Mouse (Mus musculus) gastrocnemius, adult 8-10 months (tissue): ENCODE measurements around the gene Cryba4. TPM values are rescaled to one million over a fixed set of nuclear protein-coding genes. Genes with fewer than 3 reads are reported as not detected.

Experiments used
- DNase-seq, 2 experiments: peaks; one replicate each; pipeline ENCODE4 v3.0.0; 2022; ENCODE audit warnings: low spot score in 2 of 2
- total RNA-seq, 4 experiments: library from RNA; stranded (reverse); gene quantifications; 2 replicates each; pipeline ENCODE4 v1.2.4; 2022

The Cryba4 gene
- total RNA-seq, 4 experiments from 2014 or later: 0.40 to 0.58 TPM; not detected in 2

DNA sequence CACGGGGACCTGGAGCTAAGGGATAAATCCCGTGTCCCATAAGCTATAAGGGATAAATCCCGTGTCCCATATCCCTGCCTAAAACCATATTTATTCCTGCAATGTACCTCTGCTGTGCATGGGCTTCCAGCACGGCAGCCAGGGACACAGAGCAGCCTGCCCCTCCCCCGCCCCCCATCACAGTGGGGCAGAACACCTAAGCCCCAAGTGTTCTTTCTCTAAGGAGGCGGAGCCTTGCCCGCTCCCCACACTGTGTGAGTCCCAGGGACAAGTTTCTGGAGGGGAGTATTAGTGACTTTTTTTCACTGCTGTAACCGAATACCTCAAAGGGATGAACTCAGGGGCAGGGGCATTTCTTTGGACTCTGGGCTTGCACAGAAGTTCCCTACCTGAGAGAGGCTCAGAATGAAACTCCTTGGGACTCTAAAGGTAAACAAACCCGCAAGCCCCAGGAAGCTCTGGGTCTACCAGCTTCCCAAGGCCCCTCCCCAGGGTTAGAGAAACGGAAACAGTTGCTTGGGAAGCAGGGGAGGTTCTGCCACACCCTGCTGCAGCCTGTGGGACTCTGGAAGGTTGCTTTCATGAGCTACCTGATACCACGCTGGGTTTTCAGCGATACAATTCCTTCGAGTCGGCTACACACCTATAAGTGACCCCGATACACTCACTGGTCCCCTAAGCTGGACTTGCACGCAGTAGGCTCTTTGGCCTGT, 45.6 kb downstream of the Cryba4 start:
- no peak for DNase-seq

DNA sequence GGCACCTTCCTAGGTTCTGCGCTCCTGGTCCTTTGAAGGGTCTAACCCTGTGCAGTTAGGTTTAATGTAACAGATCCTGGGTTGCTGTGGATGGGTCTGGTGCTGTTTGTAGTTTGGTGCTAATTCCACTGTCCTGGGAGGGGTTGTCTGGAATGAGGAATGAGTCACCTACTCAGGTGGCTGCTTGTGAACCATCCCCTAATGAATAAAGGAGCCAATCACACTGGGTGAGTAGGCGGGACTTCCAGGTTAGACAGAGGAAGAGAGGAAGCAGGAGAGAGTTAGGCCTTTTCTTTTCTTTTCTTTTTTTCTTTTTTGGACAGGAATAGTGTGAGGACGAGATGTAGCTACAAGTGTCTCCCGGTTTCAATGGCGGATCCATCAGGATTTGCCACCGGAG, 52.7 kb downstream of the Cryba4 start:
- DNase-seq: no peak

Other genes starting within 250 kb of the Cryba4 start
- 1 to 10 TPM; 1.2 to 2.7 (median 2.2) TPM for gene Crybb1, start 3.3 kb upstream of the Cryba4 start, total RNA-seq
- 10 to 100 TPM; 13.4 to 17.6 (median 16.0) TPM for gene Tpst2, start 24.2 kb upstream of the Cryba4 start, total RNA-seq
- gene Tfip11, start 73.8 kb upstream of the Cryba4 start, total RNA-seq: 10 to 100 TPM; 11.9 to 14.7 (median 14.2) TPM
- 1 to 10 TPM; 3.8 to 7.2 (median 5.1) TPM for gene Srrd, start 90.5 kb upstream of the Cryba4 start, total RNA-seq
- 1 to 10 TPM; 4.5 to 7.3 (median 5.5) TPM for gene Hps4, start 90.6 kb upstream of the Cryba4 start, total RNA-seq
- gene Gm6583, start 103.5 kb upstream of the Cryba4 start, total RNA-seq: not detected
- gene Asphd2, start 142.3 kb upstream of the Cryba4 start, total RNA-seq: under 1 TPM in 3 of 4 experiments, not detected in 1; 0.15 to 0.99 (median 0.20) TPM
- not detected for gene Gm6588, start 196.9 kb upstream of the Cryba4 start, total RNA-seq